Mouse (Mus musculus) limb, embryonic 15.5 days (tissue): ENCODE results near the gene Ppp1r18. TPM values are rescaled to one million over a fixed set of nuclear protein-coding genes. Genes with fewer than 3 reads are reported as not detected.

ENCODE experiments used
- ATAC-seq: fragments of 200-750 bp; cut with Nextera tagmentation; 2 replicates; pipeline ENCODE4 v1.8.0; 2017; ENCODE audit warnings: low read depth, moderate TSS enrichment; ENCODE audit not compliant: insufficient number of reproducible peaks, low FRiP score, low TSS enrichment
- H3K27ac ChIP-seq: fragments of 300-500 bp; sonication (generic); 2 replicates; pipeline ENCODE4 v1.5.1; 2015; ENCODE audit warnings: moderate library complexity, mild to moderate bottlenecking, inconsistent platforms
- H3K27me3 ChIP-seq: fragments of 300-500 bp; sonication (generic); 2 replicates; pipeline ENCODE4 v1.6.1; 2015; ENCODE audit warnings: inconsistent platforms
- H3K36me3 ChIP-seq: fragments of 300-500 bp; sonication (generic); 2 replicates; pipeline ENCODE4 v1.6.1; 2015; ENCODE audit warnings: inconsistent platforms
- H3K4me1 ChIP-seq: fragments of 300-500 bp; sonication (generic); 2 replicates; pipeline ENCODE4 v1.6.1; 2015; ENCODE audit warnings: inconsistent platforms
- H3K4me2 ChIP-seq: fragments of 300-500 bp; sonication (generic); 2 replicates; pipeline ENCODE4 v1.6.1; 2015; ENCODE audit warnings: mild to moderate bottlenecking, inconsistent platforms
- H3K4me3 ChIP-seq: fragments of 300-500 bp; sonication (generic); 2 replicates; pipeline ENCODE4 v1.5.1; 2015; ENCODE audit warnings: mild to moderate bottlenecking, inconsistent platforms
- H3K9ac ChIP-seq: fragments of 300-500 bp; sonication (generic); 2 replicates; pipeline ENCODE4 v1.6.1; 2015; ENCODE audit warnings: inconsistent platforms
- H3K9me3 ChIP-seq: fragments of 300-500 bp; sonication (generic); 2 replicates; pipeline ENCODE4 v1.6.1; 2016; ENCODE audit warnings: inconsistent platforms
- WGBS: fragments of 180-500 bp; shearing (Covaris S2); methylation state at CpG from one replicate; pipeline ENCODE4 v1.1.7; 2015; 5-methylcytosine and 5-hydroxymethylcytosine counted together
- polyA plus RNA-seq: library from polyadenylated mRNA; unstranded; fragments of >200 nt; fragmentation: Nextera tagmentation; extraction: Ambion mirVana; gene quantifications from 2 replicates; pipeline ENCODE4 v1.2.1, GENCODE M21; 2015

The Ppp1r18 gene
- polyA plus RNA-seq, 1 experiment from 2014 or later: 24.8 TPM

- no peak overlapping the region for H3K9ac ChIP-seq
- H3K36me3 ChIP-seq: peaks cover 26% of the 10 kb centered on the region
- WGBS: 81% methylated on average over 6 of the region's 6 CpGs
- H3K4me1 ChIP-seq: peaks cover 24% of the 10 kb centered on the region
- H3K4me2 ChIP-seq: no peak overlapping the region
- no peak for ATAC-seq
- H3K4me3 ChIP-seq: no peak overlapping the region
- H3K27me3 ChIP-seq: no peaks in the 10 kb centered on the region
- no peak overlapping the region for H3K27ac ChIP-seq
- H3K9me3 ChIP-seq: no peaks in the 10 kb centered on the region
These were observed 9.3 kb downstream of the Ppp1r18 start for GRCm38 (mm10) chr17:35874721-35875120.

GRCm38 (mm10) chr17:35879245-35880057 lies 14.1 kb downstream of the Ppp1r18 start, which contains the start of gene Dhx16:
Gene Dhx16, plus strand, starts transcription at chr17:35879819.
- Histone ChIP-seq H3K27ac (peak within 1 kb of the TSS; percentile 57), H3K4me1 (peaks cover 15% of the 10 kb centered on the region), H3K27me3 (no peaks in the 10 kb centered on the region), H3K9me3 (no peaks in the 10 kb centered on the region), H3K4me3 (peak within 1 kb of the TSS; percentile 64), H3K4me2 (peak within 1 kb of the TSS; percentile 51), H3K9ac (peak within 1 kb of the TSS; percentile 69), H3K36me3 (peaks cover 47% of the 10 kb centered on the region)
- peak; percentile 84 for ATAC-seq
- WGBS: 5% methylated on average over 66 of the region's 66 CpGs

GRCm38 (mm10) chr17:35882924-35883323 lies 17.5 kb downstream of the Ppp1r18 start:
- H3K4me3 ChIP-seq: no peak overlapping the region
- H3K27me3 ChIP-seq: no peaks in the 10 kb centered on the region
- H3K27ac ChIP-seq: no peak overlapping the region
- no peak for ATAC-seq
- H3K4me2 ChIP-seq: no peak overlapping the region
- H3K9me3 ChIP-seq: no peaks in the 10 kb centered on the region
- peaks cover 13% of the 10 kb centered on the region for H3K4me1 ChIP-seq
- WGBS: 87% methylated on average over 17 of the region's 17 CpGs
- peaks cover 63% of the 10 kb centered on the region for H3K36me3 ChIP-seq
- H3K9ac ChIP-seq: no peak overlapping the region

GRCm38 (mm10) chr17:35883777-35884176 lies 18.4 kb downstream of the Ppp1r18 start:
- H3K4me2 ChIP-seq: no peak overlapping the region
- no peak overlapping the region for H3K27ac ChIP-seq
- WGBS: 93% methylated on average over 14 of the region's 14 CpGs
- H3K4me3 ChIP-seq: no peak overlapping the region
- no peak overlapping the region for H3K9ac ChIP-seq
- ATAC-seq: no peak
- peaks cover 13% of the 10 kb centered on the region for H3K4me1 ChIP-seq
- H3K36me3 ChIP-seq: peaks cover 71% of the 10 kb centered on the region
- no peaks in the 10 kb centered on the region for H3K27me3 ChIP-seq
- H3K9me3 ChIP-seq: no peaks in the 10 kb centered on the region

- Histone ChIP-seq H3K9ac (no peak overlapping the region), H3K9me3 (no peaks in the 10 kb centered on the region), H3K27me3 (no peaks in the 10 kb centered on the region), H3K36me3 (peaks cover 93% of the 10 kb centered on the region), H3K4me1 (no peaks in the 10 kb centered on the region), H3K27ac (no peak overlapping the region), H3K4me3 (no peak overlapping the region), H3K4me2 (no peak overlapping the region)
- no peak for ATAC-seq
- WGBS: 87% methylated on average over 14 of the region's 17 CpGs
These were observed 22.3 kb downstream of the Ppp1r18 start for GRCm38 (mm10) chr17:35887725-35888124.

GRCm38 (mm10) chr17:35896781-35897643 lies 31.6 kb downstream of the Ppp1r18 start, which contains the start of gene 2310061I04Rik:
Gene 2310061I04Rik, minus strand, starts transcription at chr17:35897431.
- H3K36me3 ChIP-seq: peaks cover 56% of the 10 kb centered on the region
- peak; percentile 90 for ATAC-seq
- H3K27ac ChIP-seq: peak within 1 kb of the TSS; percentile 86
- no peaks in the 10 kb centered on the region for H3K9me3 ChIP-seq
- H3K9ac ChIP-seq: peak within 1 kb of the TSS; percentile 79
- H3K4me2 ChIP-seq: peak within 1 kb of the TSS; percentile 98
- no peaks in the 10 kb centered on the region for H3K27me3 ChIP-seq
- H3K4me1 ChIP-seq: peaks cover 18% of the 10 kb centered on the region
- WGBS: under 1% methylated on average over 86 of the region's 86 CpGs
- peak within 1 kb of the TSS; percentile 84 for H3K4me3 ChIP-seq

GRCm38 (mm10) chr17:35897644-35898573 lies 32.5 kb downstream of the Ppp1r18 start:
- Histone ChIP-seq H3K36me3 (peaks cover 54% of the 10 kb centered on the region), H3K4me1 (peaks cover 18% of the 10 kb centered on the region), H3K4me2 (peak overlapping the region; percentile 98), H3K9ac (0 out of 2 replicates have a peak overlapping the region, but pooled peaks have one; percentile 26), H3K27ac (peak overlapping the region; percentile 43; the same call in 1 of the 2 replicates), H3K27me3 (no peaks in the 10 kb centered on the region), H3K4me3 (peak overlapping the region; percentile 84), H3K9me3 (no peaks in the 10 kb centered on the region)
- 0 out of 2 replicates have a peak, but pooled peaks have one; percentile 21 for ATAC-seq
- WGBS: 37% methylated on average over 23 of the region's 23 CpGs

GRCm38 (mm10) chr17:35900636-35901035 lies 35.2 kb downstream of the Ppp1r18 start:
- H3K9me3 ChIP-seq: no peaks in the 10 kb centered on the region
- H3K9ac ChIP-seq: no peak overlapping the region
- H3K27me3 ChIP-seq: no peaks in the 10 kb centered on the region
- no peak overlapping the region for H3K27ac ChIP-seq
- no peak for ATAC-seq
- H3K4me2 ChIP-seq: no peak overlapping the region
- WGBS: 89% methylated on average over 3 of the region's 3 CpGs
- peaks cover 57% of the 10 kb centered on the region for H3K36me3 ChIP-seq
- no peak overlapping the region for H3K4me3 ChIP-seq
- peaks cover 18% of the 10 kb centered on the region for H3K4me1 ChIP-seq

- WGBS: 81% methylated on average over 9 of the region's 9 CpGs
- H3K9me3 ChIP-seq: no peaks in the 10 kb centered on the region
- H3K27me3 ChIP-seq: no peaks in the 10 kb centered on the region
- H3K36me3 ChIP-seq: peaks cover 79% of the 10 kb centered on the region
- peaks cover 11% of the 10 kb centered on the region for H3K4me1 ChIP-seq
- H3K9ac ChIP-seq: no peak overlapping the region
- H3K4me3 ChIP-seq: no peak overlapping the region
- H3K4me2 ChIP-seq: no peak overlapping the region
- no peak for ATAC-seq
- peak overlapping the region; percentile 54; the same call in 1 of the 2 replicates for H3K27ac ChIP-seq
These were observed 38.1 kb downstream of the Ppp1r18 start for GRCm38 (mm10) chr17:35903343-35903991.

- Histone ChIP-seq H3K9me3 (no peaks in the 10 kb centered on the region), H3K4me2 (no peak overlapping the region), H3K4me3 (no peak overlapping the region), H3K27ac (peak overlapping the region; percentile 54), H3K4me1 (peaks cover 17% of the 10 kb centered on the region), H3K36me3 (peaks cover 80% of the 10 kb centered on the region), H3K27me3 (no peaks in the 10 kb centered on the region), H3K9ac (no peak overlapping the region)
- whole genome bisulfite sequencing: 82% methylated on average over 4 of the region's 4 CpGs
- ATAC-seq: no peak
These were observed 38.6 kb downstream of the Ppp1r18 start for GRCm38 (mm10) chr17:35903992-35904355.

GRCm38 (mm10) chr17:35905587-35905986 lies 40.2 kb downstream of the Ppp1r18 start:
- Histone ChIP-seq H3K9me3 (no peaks in the 10 kb centered on the region), H3K4me3 (no peak overlapping the region), H3K4me2 (no peak overlapping the region), H3K4me1 (peaks cover 27% of the 10 kb centered on the region), H3K27me3 (no peaks in the 10 kb centered on the region), H3K27ac (no peak overlapping the region), H3K36me3 (peaks cover 65% of the 10 kb centered on the region), H3K9ac (no peak overlapping the region)
- WGBS: 91% methylated on average over 1 of the region's 1 CpGs
- ATAC-seq: no peak
